Mouse (Mus musculus) erythroblast, embryonic 14.5 days (primary cell): ENCODE data around the gene Kcnn1.

Experiments
- GATA1 ChIP-seq: IDR thresholded peaks from 2 replicates; pipeline ENCODE4 v1.6.1; 2012; ENCODE audit warnings: low read length, inconsistent platforms, mixed read lengths
- TAL1 ChIP-seq: IDR thresholded peaks from 3 replicates; pipeline ENCODE4 v1.6.1; 2012; ENCODE audit warnings: low read length, inconsistent platforms, mixed read lengths

DNA sequence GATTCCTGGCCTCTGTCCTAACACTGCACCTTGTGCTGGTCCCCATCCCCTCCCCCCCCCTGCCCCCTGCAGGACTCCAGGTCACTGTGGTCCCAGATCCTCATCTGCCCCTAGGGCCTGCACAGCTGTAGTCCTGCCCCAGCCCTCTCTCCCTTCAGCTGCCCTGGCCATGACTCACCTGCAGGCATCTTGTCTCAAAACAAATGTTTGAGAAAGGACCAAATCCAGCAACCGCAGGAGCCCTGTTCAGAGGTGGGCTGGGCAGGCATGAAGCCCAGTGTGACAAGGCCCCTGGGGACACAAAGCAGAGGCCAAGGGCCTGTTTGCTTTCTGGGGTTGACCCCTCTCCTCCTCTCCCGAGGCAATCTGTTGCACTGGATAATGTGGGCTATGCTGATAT is 15.1 kb upstream of the Kcnn1 start:
- TF ChIP-seq GATA1 (no peak), TAL1 (no peak)
